Mouse (Mus musculus): Measurements from ENCODE around the gene Srp72. TPM values are rescaled to one million over a fixed set of nuclear protein-coding genes. Genes with fewer than 3 reads are reported as not detected.

The Srp72 gene
- polyA plus RNA-seq (2012; rRNA removed) (83.0 and 96.8 TPM in 2 replicates), polyA plus RNA-seq (2014; fragmentation: Nextera tagmentation; extraction: Ambion mirVana) (102 and 108 TPM in 2 replicates)

- Histone ChIP-seq H3K4me2 (replicated peaks; ENCODE audit: low read depth, low read length, severe bottlenecking) (peak within 1 kb of the TSS; percentile 82), H3K9me3 (ENCODE audit: control insufficient read depth, low read length) (no peaks in the 10 kb centered on the region), H3K27me3 (ENCODE audit: control insufficient read depth, insufficient read depth, low read length) (no peaks in the 10 kb centered on the region), H3K27ac (replicated peaks; ENCODE audit: low read depth, low read length) (peak within 1 kb of the TSS; percentile 92), H3K36me3 (ENCODE audit: control insufficient read depth, insufficient read depth, low read length) (peaks cover 30% of the 10 kb centered on the region), H3K4me3 (replicated peaks; ENCODE audit: low read length) (peak within 1 kb of the TSS; percentile 97), H3K4me1 (ENCODE audit: control insufficient read depth, insufficient read depth, low read length) (peaks cover 11% of the 10 kb centered on the region), H3K9ac (ENCODE audit: low read depth, low read length, severe bottlenecking) (peak within 1 kb of the TSS; percentile 92)
- ATAC-seq (ENCODE audit: low FRiP score, low read depth) (peak; percentile 96), DNase-seq (ENCODE audit: low spot score) (peak; percentile 85)
- TF ChIP-seq POLR2A (IDR thresholded peaks at IDR 0.05; ENCODE audit: borderline replicate concordance, extremely low read depth, insufficient read depth, insufficient read length), result no peak; the same call in 1 of the 2 replicates
- WGBS, result 3% methylated on average over 60 of the region's 60 CpGs
These were observed at the start of gene Srp72 for GRCm38 (mm10) chr5:76974554-76975285. Gene Srp72 (plus strand): TSS chr5:76974683.

- peak overlapping the region; percentile 69 for H3K27ac ChIP-seq (replicated peaks; ENCODE audit: low read depth, low read length)
- ATAC-seq (ENCODE audit: low FRiP score, low read depth) (peak; percentile 73), DNase-seq (ENCODE audit: low spot score) (peak; percentile 74)
- peaks cover 18% of the 10 kb centered on the region for H3K36me3 ChIP-seq (ENCODE audit: control insufficient read depth, insufficient read depth, low read length)
- no peaks in the 10 kb centered on the region for H3K9me3 ChIP-seq (ENCODE audit: control insufficient read depth, low read length)
- no peaks in the 10 kb centered on the region for H3K27me3 ChIP-seq (ENCODE audit: control insufficient read depth, insufficient read depth, low read length)
- peak overlapping the region; percentile 29 for H3K4me2 ChIP-seq (replicated peaks; ENCODE audit: low read depth, low read length, severe bottlenecking)
- TF ChIP-seq POLR2A (IDR thresholded peaks at IDR 0.05; ENCODE audit: borderline replicate concordance, extremely low read depth, insufficient read depth, insufficient read length), result no peak
- no peak overlapping the region for H3K9ac ChIP-seq (ENCODE audit: low read depth, low read length, severe bottlenecking)
- no peak overlapping the region for H3K4me3 ChIP-seq (replicated peaks; ENCODE audit: low read length)
- no peaks in the 10 kb centered on the region for H3K4me1 ChIP-seq (ENCODE audit: control insufficient read depth, insufficient read depth, low read length)
- WGBS, result 70% methylated on average over 16 of the region's 16 CpGs
These were observed 46.2 kb upstream of the Srp72 start for GRCm38 (mm10) chr5:76928124-76928832.

GRCm38 (mm10) chr5:76929180-76929877 lies 45.2 kb upstream of the Srp72 start:
- Histone ChIP-seq H3K27me3 (ENCODE audit: control insufficient read depth, insufficient read depth, low read length) (no peaks in the 10 kb centered on the region), H3K4me2 (replicated peaks; ENCODE audit: low read depth, low read length, severe bottlenecking) (no peak overlapping the region), H3K4me3 (replicated peaks; ENCODE audit: low read length) (no peak overlapping the region), H3K9ac (ENCODE audit: low read depth, low read length, severe bottlenecking) (no peak overlapping the region), H3K36me3 (ENCODE audit: control insufficient read depth, insufficient read depth, low read length) (peaks cover 18% of the 10 kb centered on the region), H3K4me1 (ENCODE audit: control insufficient read depth, insufficient read depth, low read length) (no peaks in the 10 kb centered on the region), H3K9me3 (ENCODE audit: control insufficient read depth, low read length) (no peaks in the 10 kb centered on the region), H3K27ac (replicated peaks; ENCODE audit: low read depth, low read length) (no peak overlapping the region)
- no peak for DNase-seq (ENCODE audit: low spot score)
- TF ChIP-seq POLR2A (IDR thresholded peaks at IDR 0.05; ENCODE audit: borderline replicate concordance, extremely low read depth, insufficient read depth, insufficient read length), result no peak
- ATAC-seq (ENCODE audit: low FRiP score, low read depth), result no peak
- 70% methylated on average over 7 of the region's 7 CpGs for WGBS

- no peak for ATAC-seq (ENCODE audit: low FRiP score, low read depth)
- DNase-seq (ENCODE audit: low spot score), result no peak
- no peaks in the 10 kb centered on the region for H3K9me3 ChIP-seq (ENCODE audit: control insufficient read depth, low read length)
- H3K4me2 ChIP-seq (replicated peaks; ENCODE audit: low read depth, low read length, severe bottlenecking), result no peak overlapping the region
- no peak for TF ChIP-seq POLR2A (IDR thresholded peaks at IDR 0.05; ENCODE audit: borderline replicate concordance, extremely low read depth, insufficient read depth, insufficient read length)
- no peaks in the 10 kb centered on the region for H3K27me3 ChIP-seq (ENCODE audit: control insufficient read depth, insufficient read depth, low read length)
- no peak overlapping the region for H3K9ac ChIP-seq (ENCODE audit: low read depth, low read length, severe bottlenecking)
- WGBS, result 95% methylated on average over 8 of the region's 8 CpGs
- H3K4me1 ChIP-seq (ENCODE audit: control insufficient read depth, insufficient read depth, low read length), result no peaks in the 10 kb centered on the region
- H3K4me3 ChIP-seq (replicated peaks; ENCODE audit: low read length), result no peak overlapping the region
- no peak overlapping the region for H3K27ac ChIP-seq (replicated peaks; ENCODE audit: low read depth, low read length)
- no peaks in the 10 kb centered on the region for H3K36me3 ChIP-seq (ENCODE audit: control insufficient read depth, insufficient read depth, low read length)
These were observed 34.8 kb upstream of the Srp72 start for GRCm38 (mm10) chr5:76939717-76940116.

GRCm38 (mm10) chr5:76941975-76942374 lies 32.5 kb upstream of the Srp72 start:
- no peak for TF ChIP-seq POLR2A (IDR thresholded peaks at IDR 0.05; ENCODE audit: borderline replicate concordance, extremely low read depth, insufficient read depth, insufficient read length)
- Histone ChIP-seq H3K4me2 (replicated peaks; ENCODE audit: low read depth, low read length, severe bottlenecking) (no peak overlapping the region), H3K4me1 (ENCODE audit: control insufficient read depth, insufficient read depth, low read length) (0 out of 2 replicates have a peak, but pooled peaks cover 5% of the 10 kb centered on the region), H3K9ac (ENCODE audit: low read depth, low read length, severe bottlenecking) (no peak overlapping the region), H3K4me3 (replicated peaks; ENCODE audit: low read length) (no peak overlapping the region), H3K27me3 (ENCODE audit: control insufficient read depth, insufficient read depth, low read length) (no peaks in the 10 kb centered on the region), H3K27ac (replicated peaks; ENCODE audit: low read depth, low read length) (no peak overlapping the region), H3K36me3 (ENCODE audit: control insufficient read depth, insufficient read depth, low read length) (no peaks in the 10 kb centered on the region), H3K9me3 (ENCODE audit: control insufficient read depth, low read length) (no peaks in the 10 kb centered on the region)
- no peak for DNase-seq (ENCODE audit: low spot score)
- 71% methylated on average over 4 of the region's 4 CpGs for WGBS
- ATAC-seq (ENCODE audit: low FRiP score, low read depth), result no peak

Measured in limb, embryonic 14.5 days (tissue).